Mouse (Mus musculus) lung, embryonic 16.5 days (tissue): Measurements from ENCODE around the gene Fam71d. TPM values are rescaled to one million over a fixed set of nuclear protein-coding genes. Genes with fewer than 3 reads are reported as not detected.

Experiments
- ATAC-seq: fragments of 200-750 bp; cut with Nextera tagmentation; 2 replicates; pipeline ENCODE4 v1.8.0; 2017; ENCODE audit warnings: low read depth, mild to moderate bottlenecking, moderate library complexity
- H3K27ac ChIP-seq: fragments of 300-500 bp; sonication (generic); 2 replicates; pipeline ENCODE4 v1.5.1; 2014; ENCODE audit warnings: mild to moderate bottlenecking, control low read depth, low read length
- H3K27me3 ChIP-seq: fragments of 300-500 bp; sonication (generic); 2 replicates; pipeline ENCODE4 v1.6.1; 2014; ENCODE audit warnings: low read depth, low read length, mixed read lengths; ENCODE audit not compliant: control insufficient read depth, insufficient read depth
- H3K36me3 ChIP-seq: fragments of 300-500 bp; sonication (generic); 2 replicates; pipeline ENCODE4 v1.6.1; 2014; ENCODE audit warnings: low read length; ENCODE audit not compliant: control insufficient read depth, insufficient read depth
- H3K4me1 ChIP-seq: fragments of 300-500 bp; sonication (generic); replicated peaks from 2 replicates; pipeline ENCODE4 v1.6.1; 2014; ENCODE audit warnings: low read length, mixed read lengths; ENCODE audit not compliant: control insufficient read depth, insufficient read depth
- H3K4me2 ChIP-seq: fragments of 300-500 bp; sonication (generic); 2 replicates; pipeline ENCODE4 v1.6.1; 2014; ENCODE audit warnings: low read depth, low read length, control low read depth
- H3K4me3 ChIP-seq: fragments of 300-500 bp; sonication (generic); 2 replicates; pipeline ENCODE4 v1.5.1; 2014; ENCODE audit warnings: mild to moderate bottlenecking, low read length, control low read depth
- H3K9ac ChIP-seq: fragments of 300-500 bp; sonication (generic); 2 replicates; pipeline ENCODE4 v1.6.1; 2014; ENCODE audit warnings: low read length, control low read depth
- H3K9me3 ChIP-seq: fragments of 300-500 bp; sonication (generic); 2 replicates; pipeline ENCODE4 v1.6.1; 2016; ENCODE audit warnings: low read length; ENCODE audit not compliant: control insufficient read depth
- WGBS: fragments of 180-500 bp; shearing (Covaris S2); extraction: QIAGEN DNeasy Blood & Tissue Kit; methylation state at CpG from one replicate; pipeline ENCODE4 v1.1.7; 2014; 5-methylcytosine and 5-hydroxymethylcytosine counted together
- polyA plus RNA-seq: library from polyadenylated mRNA; unstranded; fragments of >200 nt; fragmentation: Nextera tagmentation; extraction: Ambion mirVana; gene quantifications from 2 replicates; pipeline ENCODE4 v1.2.1, GENCODE M21; 2015

Fam71d gene
- polyA plus RNA-seq, 1 experiment from 2014 or later = not detected

GRCm38 (mm10) chr12:78748557-78749377, 57.4 kb downstream of the Fam71d start, which contains the start of gene Mpp5:
Gene Mpp5, plus strand, starts transcription at chr12:78748907.
- Histone ChIP-seq H3K4me3 (peak within 1 kb of the TSS; percentile 84), H3K4me2 (peak within 1 kb of the TSS; percentile 87), H3K4me1 (peaks cover 8% of the 10 kb centered on the region), H3K9ac (peak within 1 kb of the TSS; percentile 92), H3K27me3 (no peaks in the 10 kb centered on the region), H3K27ac (peak within 1 kb of the TSS; percentile 97), H3K36me3 (no peaks in the 10 kb centered on the region), H3K9me3 (no peaks in the 10 kb centered on the region)
- ATAC-seq = peak; percentile 99
- WGBS = under 1% methylated on average over 77 of the region's 98 CpGs

DNA sequence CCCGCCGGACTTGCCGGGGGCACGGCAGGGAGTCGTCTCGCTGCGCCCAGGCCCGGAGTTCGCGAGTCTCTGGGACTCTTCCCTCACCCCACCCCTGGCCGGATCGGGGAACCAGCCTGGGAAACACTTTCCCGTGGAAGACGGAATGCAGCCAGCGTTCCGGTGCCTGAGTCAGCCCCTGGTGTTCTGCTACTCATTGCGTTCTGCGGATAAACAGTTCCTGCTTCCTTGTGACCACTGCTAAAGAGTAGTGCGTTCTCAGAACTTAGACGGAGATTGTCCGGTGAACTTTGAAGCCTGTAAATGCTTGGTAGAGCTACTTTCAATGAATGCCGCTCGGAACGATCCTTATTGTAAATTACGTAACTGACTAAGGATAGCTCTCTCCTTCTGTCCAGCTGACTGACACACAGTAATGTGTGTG, 58.1 kb downstream of the Fam71d start:
- Histone ChIP-seq H3K4me3 (peak overlapping the region; percentile 84), H3K4me1 (peaks cover 8% of the 10 kb centered on the region), H3K4me2 (peak overlapping the region; percentile 65), H3K9me3 (no peaks in the 10 kb centered on the region), H3K27me3 (no peaks in the 10 kb centered on the region), H3K27ac (peak overlapping the region; percentile 97), H3K36me3 (no peaks in the 10 kb centered on the region), H3K9ac (peak overlapping the region; percentile 92)
- ATAC-seq = peak; percentile 44
- WGBS = 1% methylated on average over 25 of the region's 25 CpGs

- Histone ChIP-seq H3K4me3 (no peak overlapping the region), H3K4me2 (no peak overlapping the region), H3K9ac (no peak overlapping the region), H3K27me3 (no peaks in the 10 kb centered on the region), H3K27ac (no peak overlapping the region), H3K9me3 (no peaks in the 10 kb centered on the region), H3K36me3 (no peaks in the 10 kb centered on the region), H3K4me1 (no peaks in the 10 kb centered on the region)
- ATAC-seq = no peak
These were observed 70.6 kb downstream of the Fam71d start for GRCm38 (mm10) chr12:78761979-78762378.

GRCm38 (mm10) chr12:78769031-78769713, 77.8 kb downstream of the Fam71d start:
- Histone ChIP-seq H3K9ac (no peak overlapping the region), H3K36me3 (no peaks in the 10 kb centered on the region), H3K4me1 (no peaks in the 10 kb centered on the region), H3K27ac (no peak overlapping the region), H3K4me3 (no peak overlapping the region), H3K9me3 (no peaks in the 10 kb centered on the region), H3K27me3 (no peaks in the 10 kb centered on the region), H3K4me2 (no peak overlapping the region)
- WGBS = 60% methylated on average over 6 of the region's 6 CpGs
- no peak for ATAC-seq

DNA sequence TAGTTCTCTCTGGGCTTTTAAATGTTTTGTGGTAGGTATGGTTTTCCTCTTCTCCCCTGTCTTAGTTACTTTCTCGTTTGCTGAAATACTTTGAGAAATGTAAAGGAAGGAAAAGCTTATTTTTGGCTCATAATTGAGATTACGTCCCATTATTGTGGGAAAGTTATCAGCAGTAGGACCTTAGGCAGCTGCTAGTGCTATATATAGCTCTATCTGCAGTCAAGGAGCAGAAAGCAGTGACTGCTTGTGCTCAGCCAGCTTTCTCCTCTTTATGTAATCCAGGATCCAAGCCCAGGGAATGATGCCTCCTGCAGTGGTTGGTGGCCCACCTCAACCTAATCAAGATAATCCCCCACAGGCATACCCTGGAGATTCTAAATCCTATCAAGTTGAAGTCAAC, 81.9 kb downstream of the Fam71d start:
- Histone ChIP-seq H3K4me2 (no peak overlapping the region), H3K27ac (no peak overlapping the region)
- 59% methylated on average over 2 of the region's 2 CpGs for WGBS

GRCm38 (mm10) chr12:78777916-78778315, 86.6 kb downstream of the Fam71d start:
- H3K9me3 ChIP-seq = no peaks in the 10 kb centered on the region
- 31% methylated on average over 2 of the region's 2 CpGs for WGBS
- no peak overlapping the region for H3K9ac ChIP-seq
- H3K4me1 ChIP-seq = peaks cover 7% of the 10 kb centered on the region
- peak overlapping the region; percentile 64 for H3K27ac ChIP-seq
- peak overlapping the region; percentile 25 for H3K4me2 ChIP-seq
- no peaks in the 10 kb centered on the region for H3K36me3 ChIP-seq
- no peak overlapping the region for H3K4me3 ChIP-seq
- H3K27me3 ChIP-seq = no peaks in the 10 kb centered on the region
- no peak for ATAC-seq

More for the DNA sequence above, 81.9 kb downstream of the Fam71d start:
- no peaks in the 10 kb centered on the region for H3K27me3 ChIP-seq
- no peaks in the 10 kb centered on the region for H3K9me3 ChIP-seq
- H3K9ac ChIP-seq = no peak overlapping the region
- H3K36me3 ChIP-seq = no peaks in the 10 kb centered on the region
- no peak overlapping the region for H3K4me3 ChIP-seq
- H3K4me1 ChIP-seq = peaks cover 5% of the 10 kb centered on the region; the same call in 1 of the 2 replicates
- no peak for ATAC-seq

DNA sequence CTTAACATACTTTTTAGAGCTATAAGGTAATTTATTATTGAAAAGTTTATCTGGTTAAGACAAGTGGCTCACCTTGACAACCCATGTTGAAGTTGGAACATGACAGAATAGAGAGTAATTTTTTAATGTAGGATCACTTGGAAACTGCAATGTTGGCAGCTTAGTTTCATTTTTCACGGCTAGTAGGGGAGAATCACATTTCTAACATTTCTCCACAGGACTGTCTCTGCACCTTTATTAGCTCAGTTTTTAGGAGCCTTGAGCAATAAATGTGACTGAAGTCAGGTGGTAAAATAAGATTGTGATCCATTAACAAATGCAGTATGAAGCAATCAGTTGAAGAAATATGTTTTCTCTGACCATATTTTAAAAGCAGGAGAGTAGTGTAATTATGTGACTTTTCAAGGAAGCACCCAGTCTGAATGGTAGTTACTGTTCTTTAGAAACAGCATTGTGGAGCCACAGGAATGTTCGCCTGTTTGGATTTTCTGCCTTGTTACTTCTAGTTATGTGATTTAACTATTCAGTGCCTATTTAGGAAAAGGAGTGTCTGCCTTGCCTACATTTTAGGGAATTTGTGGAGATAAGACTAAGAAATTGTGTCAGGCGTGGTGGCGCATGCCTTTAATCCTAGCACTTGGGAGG, 87.2 kb downstream of the Fam71d start:
- Histone ChIP-seq H3K36me3 (no peaks in the 10 kb centered on the region), H3K4me2 (peak overlapping the region; percentile 25), H3K4me3 (no peak overlapping the region), H3K27ac (peak overlapping the region; percentile 64), H3K9ac (no peak overlapping the region), H3K4me1 (peaks cover 7% of the 10 kb centered on the region), H3K27me3 (no peaks in the 10 kb centered on the region), H3K9me3 (no peaks in the 10 kb centered on the region)
- WGBS = 55% methylated on average over 4 of the region's 4 CpGs
- ATAC-seq = no peak
